Mouse (Mus musculus) natural killer cell, adult 2 months (primary cell): Measurements from ENCODE around the gene Tmem45a.

ENCODE experiments used
- DNase-seq, 2 experiments: peaks; one replicate each; pipeline ENCODE4 v3.0.0; 2022; ENCODE audit warnings: low spot score in 2 of 2

The Tmem45a gene

DNA sequence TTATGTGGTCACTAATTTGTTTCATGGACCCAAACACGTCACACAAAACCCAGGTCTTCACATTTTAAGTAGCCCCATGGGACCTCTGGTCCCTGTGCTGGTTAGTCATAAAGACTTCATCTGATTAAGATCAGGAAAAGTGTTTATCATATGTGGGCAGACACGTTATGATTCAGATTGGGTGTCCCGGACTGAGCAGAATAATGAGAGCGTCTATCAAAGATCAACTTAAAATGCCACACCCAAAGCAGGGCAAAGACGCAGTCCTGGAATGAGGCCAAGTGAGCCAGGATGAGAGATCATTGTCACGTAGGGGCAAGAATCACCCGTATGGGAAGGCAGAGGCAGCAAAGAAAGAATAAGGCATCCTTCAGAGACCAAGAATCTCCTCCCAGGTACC, 87.1 kb downstream of the Tmem45a start:
- no peak for DNase-seq

DNA sequence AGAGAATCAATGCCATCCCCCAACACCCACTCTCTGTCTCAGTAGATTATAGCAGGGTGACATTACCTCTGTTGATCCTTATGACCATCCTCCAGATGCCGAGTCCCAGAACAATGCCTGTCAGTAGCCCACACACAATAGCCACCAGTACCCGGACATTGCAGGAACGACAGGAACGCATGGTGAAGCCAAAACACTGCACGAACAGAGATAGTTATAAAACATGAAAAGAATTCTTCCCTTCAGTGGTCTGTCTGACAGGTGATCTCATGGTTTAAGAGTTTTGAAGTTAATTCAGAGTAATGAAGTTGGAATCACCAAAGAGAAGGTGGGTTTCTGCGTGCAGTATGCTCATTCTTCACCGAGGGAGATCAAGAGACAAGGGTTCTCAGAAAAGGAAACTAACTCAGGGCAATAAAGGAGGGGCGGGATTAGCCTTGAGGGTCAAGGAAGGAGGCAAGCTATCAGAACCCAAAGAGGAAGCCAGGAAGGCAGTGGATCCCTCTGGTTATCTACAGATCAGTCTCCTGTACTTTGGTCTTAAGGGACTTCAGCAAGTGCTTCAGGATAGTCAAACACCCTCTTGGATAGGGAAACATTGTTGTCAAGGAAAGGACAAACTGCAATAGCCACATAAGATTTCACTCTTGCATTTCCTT, 90.4 kb downstream of the Tmem45a start, which contains the start of gene Adgrg7:
Gene Adgrg7 (minus strand): TSS at position 375 of the 659 bp plus-strand sequence.
- no peak for DNase-seq

DNA sequence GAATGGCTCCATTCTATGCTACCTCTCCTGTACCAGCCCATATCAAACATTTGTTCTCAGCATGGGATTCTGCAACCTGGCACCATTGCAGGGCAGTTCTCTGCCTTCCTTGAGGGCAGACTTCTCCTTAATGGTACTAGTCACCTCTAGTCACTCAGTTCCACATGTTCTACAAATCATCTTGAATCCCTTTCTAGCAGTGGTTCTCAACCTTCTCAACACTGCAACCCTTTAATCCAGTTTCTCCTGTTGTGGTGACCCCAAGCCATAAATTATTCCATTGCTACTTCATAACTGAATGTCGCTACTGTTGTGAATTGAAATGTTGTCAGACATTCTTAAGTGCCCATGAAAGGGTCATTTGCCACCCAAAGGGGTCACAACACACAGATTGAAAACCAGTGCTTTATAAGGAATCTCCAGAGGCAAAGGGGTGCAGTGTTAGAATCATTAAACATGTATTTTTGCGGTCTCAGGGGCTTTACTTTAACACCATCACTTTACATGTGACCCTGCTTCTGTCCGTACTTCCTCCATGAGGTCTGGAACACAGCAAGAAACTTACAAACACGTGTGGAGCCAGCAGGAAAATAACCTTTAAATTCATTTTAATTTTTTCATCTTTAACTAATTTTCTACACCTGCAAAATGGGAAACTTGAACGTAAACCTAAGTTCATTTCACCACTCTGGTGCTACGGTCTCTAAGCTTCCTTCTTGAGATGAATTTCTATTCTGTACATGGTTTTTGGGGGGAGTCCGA, 91.4 kb downstream of the Tmem45a start:
- DNase-seq: no peak

DNA sequence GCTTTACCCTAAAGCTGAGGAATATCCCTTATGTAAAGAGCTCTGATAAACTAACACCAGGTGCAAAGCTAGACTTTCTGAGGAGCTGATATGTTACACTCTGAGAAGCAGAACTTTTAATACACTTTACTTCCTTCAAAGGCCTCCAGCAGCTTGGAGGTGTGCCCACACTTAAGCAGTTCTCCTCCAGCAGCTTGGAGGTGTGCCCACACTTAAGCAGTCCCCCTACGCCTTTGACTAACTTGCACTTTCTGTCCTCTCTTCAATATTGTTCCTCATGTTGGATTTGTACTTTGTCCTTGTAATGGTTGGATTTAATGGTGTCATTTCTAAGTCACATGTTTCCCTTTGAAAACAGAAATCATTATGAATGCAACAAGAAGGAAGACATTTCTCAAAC, 92.2 kb downstream of the Tmem45a start:
- no peak for DNase-seq

DNA sequence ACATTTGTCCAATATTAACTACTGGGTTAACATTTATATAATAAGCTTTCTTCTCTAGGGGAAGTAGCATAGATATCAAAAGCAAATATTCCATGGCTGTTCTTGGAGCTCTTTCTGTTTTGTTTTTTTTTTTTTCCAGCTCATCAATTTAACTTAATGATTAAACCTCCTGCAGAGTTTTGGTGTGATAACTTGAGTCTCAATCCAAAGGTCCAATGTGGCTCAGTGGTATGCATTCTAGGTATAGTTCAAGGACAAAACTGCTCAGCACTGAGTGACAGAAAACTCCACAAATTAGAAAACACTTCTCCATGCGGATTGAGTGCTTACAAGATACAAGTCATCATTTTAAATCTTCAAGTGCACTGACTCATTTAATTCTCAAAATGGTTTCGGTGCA, 100.0 kb downstream of the Tmem45a start:
- DNase-seq: no peak

DNA sequence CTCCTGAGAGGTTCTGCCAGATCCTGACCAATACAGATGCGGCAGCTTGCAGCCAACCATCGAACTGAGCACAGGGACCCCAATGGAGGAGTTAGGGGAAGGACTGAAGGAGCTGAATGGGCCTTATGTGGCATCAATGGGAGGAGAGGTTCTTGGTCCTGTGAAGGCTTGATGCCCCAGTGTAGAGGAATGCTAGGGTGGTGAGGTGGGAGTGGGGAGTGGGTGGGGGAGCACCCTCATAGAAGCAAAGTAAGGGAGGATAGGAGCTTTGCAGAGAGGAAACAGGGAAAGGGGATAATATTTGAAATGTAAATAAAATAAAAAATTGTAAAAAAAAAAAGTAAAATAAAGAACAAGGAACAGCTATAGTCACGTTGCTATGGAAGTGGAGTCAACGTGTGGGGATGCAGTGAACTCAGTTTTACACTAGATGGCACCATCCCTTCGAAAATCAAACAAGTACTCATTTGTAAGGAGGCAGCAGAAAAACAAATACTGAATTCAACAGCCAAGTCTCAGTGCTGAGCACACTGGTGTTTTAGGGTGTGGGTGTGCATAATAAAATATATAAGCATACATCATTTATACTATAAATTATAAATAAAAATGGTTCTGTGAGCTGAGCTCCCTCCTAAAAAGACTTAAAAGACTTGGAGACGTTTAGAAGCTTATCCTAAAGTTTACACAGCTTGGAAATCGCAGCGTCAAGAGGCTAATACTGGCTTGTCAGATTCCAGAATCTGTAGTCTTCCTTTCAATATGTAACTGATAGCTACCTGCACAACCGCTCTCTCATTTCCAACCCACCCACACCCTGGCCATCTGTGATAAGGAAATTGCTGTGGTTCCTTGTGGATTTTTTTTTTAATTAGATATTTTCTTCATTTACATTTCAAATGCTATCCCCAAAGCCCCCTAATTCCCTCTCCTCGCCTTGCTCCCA, 114.5 kb downstream of the Tmem45a start:
- peak in 1 of 2 experiments; percentile 3 for DNase-seq
